Mouse (Mus musculus) erythroblast, embryonic 14.5 days (primary cell): Measurements from ENCODE around the gene Sh2b3.

Source experiments
- GATA1 ChIP-seq: IDR thresholded peaks from 2 replicates; pipeline ENCODE4 v1.6.1; 2012; ENCODE audit warnings: low read length, inconsistent platforms, mixed read lengths
- TAL1 ChIP-seq: IDR thresholded peaks from 3 replicates; pipeline ENCODE4 v1.6.1; 2012; ENCODE audit warnings: low read length, inconsistent platforms, mixed read lengths

- TF ChIP-seq TAL1 (no peak), GATA1 (no peak)
Measured at GRCm38 (mm10) chr5:121821552-121821951, 15.9 kb downstream of the Sh2b3 start.
